Mouse (Mus musculus) MEL (cell line): ENCODE results near the gene Ppan. TPM values are rescaled to one million over a fixed set of nuclear protein-coding genes. Genes with fewer than 3 reads are reported as not detected.

Source experiments
- DNase-seq: peaks from one replicate; pipeline ENCODE4 v3.0.0; 2011; ENCODE audit warnings: low read depth, low spot score
- H3K27ac ChIP-seq: 2 replicates; pipeline ENCODE4 v1.5.1; 2012; ENCODE audit warnings: low read depth, mild to moderate bottlenecking, control low read depth, low read length, moderate library complexity; ENCODE audit not compliant: control insufficient read depth
- H3K27me3 ChIP-seq, 2 experiments: fragments of 150-350 bp in 1 of 2; sonication (generic) in 1 of 2; 2 replicates each; pipeline ENCODE4 v1.6.1; 2012; ENCODE audit warnings: low read length in 2 of 2, mild to moderate bottlenecking in 2 of 2, improper control_type of control experiment in 1 of 2, moderate library complexity in 1 of 2; ENCODE audit not compliant: insufficient read depth in 2 of 2, control insufficient read depth in 1 of 2
- H3K36me3 ChIP-seq, 2 experiments: 2 replicates each; pipeline ENCODE4 v1.6.1; 2012 to 2014; ENCODE audit warnings: low read length in 2 of 2, improper control_type of control experiment in 1 of 2, inconsistent platforms in 1 of 2, mild to moderate bottlenecking in 1 of 2; ENCODE audit not compliant: insufficient read depth in 2 of 2, control insufficient read depth in 1 of 2
- H3K4me1 ChIP-seq, 2 experiments: fragments of 150-350 bp in 1 of 2; sonication (generic) in 1 of 2; 2 replicates each; pipeline ENCODE4 v1.6.1; 2012; ENCODE audit warnings: low read length in 2 of 2, improper control_type of control experiment in 1 of 2, mild to moderate bottlenecking in 1 of 2; ENCODE audit not compliant: insufficient read depth in 2 of 2, control insufficient read depth in 1 of 2
- H3K4me3 ChIP-seq, 2 experiments: fragments of 150-350 bp in 1 of 2; sonication (generic) in 1 of 2; 2 replicates each; pipeline ENCODE4 v1.5.1; 2012; ENCODE audit warnings: low read depth in 2 of 2, low read length in 2 of 2, mild to moderate bottlenecking in 2 of 2, moderate library complexity in 2 of 2, control low read depth in 1 of 2, improper control_type of control experiment in 1 of 2; ENCODE audit not compliant: control insufficient read depth in 1 of 2, insufficient read depth in 1 of 2
- H3K79me2 ChIP-seq: 2 replicates; pipeline ENCODE4 v1.6.1; 2012; ENCODE audit warnings: mild to moderate bottlenecking, low read length, moderate library complexity; ENCODE audit not compliant: control insufficient read depth, poor library complexity, insufficient read depth
- H3K9ac ChIP-seq: 2 replicates; pipeline ENCODE4 v1.6.1; 2012; ENCODE audit warnings: low read depth, mild to moderate bottlenecking, control low read depth, low read length, moderate library complexity; ENCODE audit not compliant: control insufficient read depth, poor library complexity, severe bottlenecking
- H3K9me3 ChIP-seq: fragments of 150-350 bp; sonication (generic); replicated peaks from 2 replicates; pipeline ENCODE4 v1.6.1; 2012; ENCODE audit warnings: mild to moderate bottlenecking, low read length, improper control_type of control experiment, moderate library complexity; ENCODE audit not compliant: insufficient read depth
- CHD1 ChIP-seq: IDR thresholded peaks from 2 replicates; pipeline ENCODE4 v1.6.1; 2012; ENCODE audit warnings: low read depth, mild to moderate bottlenecking, inconsistent platforms, low read length, improper control_type of control experiment
- CTCF ChIP-seq, 3 experiments: IDR thresholded peaks in 2 of 3; conservative IDR thresholded peaks in 1 of 3; 2 replicates each; pipeline ENCODE4 v1.5.1; 2011 to 2012; ENCODE audit warnings: low read length in 3 of 3, low read depth in 2 of 3, mild to moderate bottlenecking in 2 of 3, improper control_type of control experiment in 1 of 3, inconsistent platforms in 1 of 3, mixed read lengths in 1 of 3, moderate library complexity in 1 of 3; ENCODE audit not compliant: control insufficient read depth in 1 of 3, insufficient read depth in 1 of 3, poor library complexity in 1 of 3, severe bottlenecking in 1 of 3
- EP300 ChIP-seq, 2 experiments: IDR thresholded peaks; 2 replicates each; pipeline ENCODE4 v1.6.1; 2011; ENCODE audit warnings: improper control_type of control experiment in 2 of 2, low read length in 2 of 2, low read depth in 1 of 2, mild to moderate bottlenecking in 1 of 2
- HCFC1 ChIP-seq: IDR thresholded peaks from 2 replicates; pipeline ENCODE4 v1.6.1; 2012; ENCODE audit warnings: low read depth, mild to moderate bottlenecking, inconsistent platforms, low read length, improper control_type of control experiment, moderate library complexity
- JUND ChIP-seq: IDR thresholded peaks from 2 replicates; pipeline ENCODE4 v1.6.1; 2011; ENCODE audit warnings: low read depth, mild to moderate bottlenecking, improper control_type of control experiment, low read length
- MXI1 ChIP-seq: IDR thresholded peaks from 2 replicates; pipeline ENCODE4 v1.6.1; 2011; ENCODE audit warnings: mild to moderate bottlenecking, low read depth, low read length, improper control_type of control experiment
- POLR2A ChIP-seq, 2 experiments: IDR thresholded peaks; 2 replicates each; pipeline ENCODE4 v1.6.1; 2011 to 2012; ENCODE audit warnings: low read length in 2 of 2, mild to moderate bottlenecking in 2 of 2, control low read depth in 1 of 2, improper control_type of control experiment in 1 of 2, low read depth in 1 of 2, moderate library complexity in 1 of 2; ENCODE audit not compliant: control insufficient read depth in 1 of 2, insufficient read depth in 1 of 2, poor library complexity in 1 of 2
- POLR2AphosphoS5 ChIP-seq: IDR thresholded peaks from 2 replicates; pipeline ENCODE4 v1.6.1; 2012; ENCODE audit warnings: low read depth, borderline replicate concordance, mild to moderate bottlenecking, inconsistent platforms, low read length, moderate library complexity, mixed read lengths
- SIN3A ChIP-seq: IDR thresholded peaks from 2 replicates; pipeline ENCODE4 v1.6.1; 2012; ENCODE audit warnings: low read length, improper control_type of control experiment, inconsistent platforms
- TAL1 ChIP-seq: IDR thresholded peaks from 2 replicates; pipeline ENCODE4 v1.6.1; 2012; ENCODE audit warnings: mild to moderate bottlenecking, inconsistent platforms, low read length, moderate library complexity, mixed read lengths
- ZC3H11A ChIP-seq: IDR thresholded peaks from 2 replicates; pipeline ENCODE4 v1.6.1; 2012; ENCODE audit warnings: low read depth, mild to moderate bottlenecking, inconsistent platforms, low read length, improper control_type of control experiment
- polyA plus RNA-seq, 2 experiments: library from polyadenylated mRNA; stranded (reverse) in 1 of 2; unstranded in 1 of 2; fragments of >175 nt in 1 of 2; fragments of >200 nt in 1 of 2; gene quantifications; 2 replicates each; pipeline versions ENCODE4 v1.2.1 to v1.2.4; 2012; ENCODE audit warnings: low replicate concordance in 2 of 2, low read depth in 1 of 2; ENCODE audit not compliant: insufficient read length in 2 of 2, insufficient read depth in 1 of 2, missing spikeins in 1 of 2
- total RNA-seq: library from RNA; depleted of rRNA; stranded (reverse); fragments of 300-350 nt; gene quantifications from 2 replicates; pipeline ENCODE4 v1.2.3, GENCODE M21; 2012

Gene Ppan
- total and polyA plus RNA-seq, 3 experiments, result 251 to 953 (median 763) TPM

GRCm38 (mm10) chr9:20887191-20887590, 784 bp upstream of the Ppan start:
- TF ChIP-seq POLR2A (IDR thresholded peaks at IDR 0.05; ENCODE audit: control insufficient read depth in 1 of 2, insufficient read depth in 1 of 2, low read depth in 1 of 2, low read length in 2 of 2, poor library complexity in 1 of 2), result no peak
- no peak for TF ChIP-seq EP300 (IDR thresholded peaks at IDR 0.05; ENCODE audit: low read depth in 1 of 2, low read length in 2 of 2)
- no peak for TF ChIP-seq CTCF (IDR thresholded peaks at IDR 0.05 in 2 of 3, conservative IDR thresholded peaks at IDR 0.05 in 1 of 3; ENCODE audit: control insufficient read depth in 1 of 3, insufficient read depth in 1 of 3, low read depth in 2 of 3, low read length in 3 of 3, poor library complexity in 1 of 3, severe bottlenecking in 1 of 3)
- no peak for TF ChIP-seq TAL1
- TF ChIP-seq HCFC1, result no peak
- TF ChIP-seq CHD1, result no peak
- TF ChIP-seq SIN3A, result no peak
- no peaks in the 10 kb centered on the region for H3K27me3 ChIP-seq
- H3K4me1 ChIP-seq, result peaks cover 2 to 33% of the 10 kb centered on the region in 2 experiments
- no peak overlapping the region; a peak in 1 of 4 replicates for H3K4me3 ChIP-seq
- no peaks in the 10 kb centered on the region for H3K9me3 ChIP-seq
- peak overlapping the region; percentile 48 for H3K9ac ChIP-seq
- peak; percentile 85 for DNase-seq
- peaks cover 15 to 33% of the 10 kb centered on the region in 2 experiments for H3K36me3 ChIP-seq
- H3K79me2 ChIP-seq, result peaks cover 35% of the 10 kb centered on the region
- H3K27ac ChIP-seq, result peak overlapping the region; percentile 32

GRCm38 (mm10) chr9:20888386-20888765, 401 bp downstream of the Ppan start:
- DNase-seq, result no peak
- Histone ChIP-seq H3K27ac (peak overlapping the region; percentile 82), H3K4me1 (peaks cover 2 to 33% of the 10 kb centered on the region in 2 experiments), H3K9me3 (no peaks in the 10 kb centered on the region), H3K79me2 (peaks cover 35% of the 10 kb centered on the region), H3K9ac (peak overlapping the region; percentile 78), H3K4me3 (peak overlapping the region; percentile 78 to 81), H3K27me3 (no peaks in the 10 kb centered on the region), H3K36me3 (peaks cover 15 to 34% of the 10 kb centered on the region in 2 experiments)
- no peak for TF ChIP-seq ZC3H11A
- TF ChIP-seq POLR2AphosphoS5, result peak; percentile 48; the same call in 1 of the 2 replicates
- TF ChIP-seq MXI1, result no peak

- Histone ChIP-seq H3K36me3 (peaks cover 15 to 34% of the 10 kb centered on the region in 2 experiments), H3K9me3 (no peaks in the 10 kb centered on the region), H3K79me2 (peaks cover 35% of the 10 kb centered on the region), H3K27ac (peak overlapping the region; percentile 82), H3K27me3 (no peaks in the 10 kb centered on the region), H3K4me1 (peaks cover 2 to 33% of the 10 kb centered on the region in 2 experiments), H3K4me3 (peak overlapping the region; percentile 78 to 81), H3K9ac (peak overlapping the region; percentile 78)
- TF ChIP-seq JUND (no peak), TAL1 (peak; percentile 73)
- peak; percentile 95 for DNase-seq
Observed at GRCm38 (mm10) chr9:20889185-20890141, 1.5 kb downstream of the Ppan start.
